Mouse (Mus musculus): ENCODE results near the gene Bnipl. TPM values are rescaled to one million over a fixed set of nuclear protein-coding genes. Genes with fewer than 3 reads are reported as not detected.

The Bnipl gene
- not detected in 2 replicates for polyA plus RNA-seq (2014; fragmentation: Nextera tagmentation; extraction: Ambion mirVana)

- Histone ChIP-seq H3K36me3 (ENCODE audit: control insufficient read depth, insufficient read depth, low read length) (peaks cover 5% of the 10 kb centered on the region; the same call in 1 of the 2 replicates), H3K27me3 (ENCODE audit: control insufficient read depth, insufficient read depth, low read length) (no peaks in the 10 kb centered on the region), H3K9ac (ENCODE audit: low read depth, low read length) (no peak within 1 kb of the TSS), H3K4me1 (ENCODE audit: control insufficient read depth, insufficient read depth, low read length) (no peaks in the 10 kb centered on the region), H3K4me2 (no peak within 1 kb of the TSS), H3K4me3 (ENCODE audit: low read depth, low read length) (no peak within 1 kb of the TSS), H3K27ac (ENCODE audit: low read depth, low read length) (no peak within 1 kb of the TSS), H3K9me3 (replicated peaks; ENCODE audit: control insufficient read depth, low read length) (no peaks in the 10 kb centered on the region)
- ATAC-seq (replicated peaks; ENCODE audit: insufficient number of reproducible peaks, low FRiP score, low TSS enrichment), result no peak
- 40% methylated on average over 7 of the region's 7 CpGs for WGBS (ENCODE audit: insufficient replicate concordance)
Observed at GRCm38 (mm10) chr3:95250783-95251424, at the start of gene Bnipl. Gene Bnipl, minus strand, starts transcription at chr3:95251193.

- WGBS (ENCODE audit: insufficient replicate concordance), result 61% methylated on average over 7 of the region's 7 CpGs
- ATAC-seq (replicated peaks; ENCODE audit: insufficient number of reproducible peaks, low FRiP score, low TSS enrichment), result no peak
- H3K4me3 ChIP-seq (ENCODE audit: low read depth, low read length), result no peak overlapping the region
Observed at GRCm38 (mm10) chr3:95298018-95298417, 47.0 kb upstream of the Bnipl start.

GRCm38 (mm10) chr3:95296103-95296469 lies 45.1 kb upstream of the Bnipl start:
- no peak overlapping the region for H3K4me3 ChIP-seq (ENCODE audit: low read depth, low read length)
- ATAC-seq (replicated peaks; ENCODE audit: insufficient number of reproducible peaks, low FRiP score, low TSS enrichment), result no peak
- H3K27ac ChIP-seq (ENCODE audit: low read depth, low read length), result no peak overlapping the region
- H3K27me3 ChIP-seq (ENCODE audit: control insufficient read depth, insufficient read depth, low read length), result no peaks in the 10 kb centered on the region
- H3K9me3 ChIP-seq (replicated peaks; ENCODE audit: control insufficient read depth, low read length), result no peaks in the 10 kb centered on the region
- 0 out of 2 replicates have a peak overlapping the region, but pooled peaks have one; percentile 6 for H3K4me2 ChIP-seq
- no peaks in the 10 kb centered on the region for H3K4me1 ChIP-seq (ENCODE audit: control insufficient read depth, insufficient read depth, low read length)
- peaks cover 8% of the 10 kb centered on the region for H3K36me3 ChIP-seq (ENCODE audit: control insufficient read depth, insufficient read depth, low read length)
- H3K9ac ChIP-seq (ENCODE audit: low read depth, low read length), result no peak overlapping the region
- WGBS (ENCODE audit: insufficient replicate concordance), result 13% methylated on average over 5 of the region's 5 CpGs

More at GRCm38 (mm10) chr3:95298018-95298417, 47.0 kb upstream of the Bnipl start:
- no peak overlapping the region for H3K9ac ChIP-seq (ENCODE audit: low read depth, low read length)
- H3K36me3 ChIP-seq (ENCODE audit: control insufficient read depth, insufficient read depth, low read length), result peaks cover 5% of the 10 kb centered on the region
- H3K4me2 ChIP-seq, result no peak overlapping the region
- H3K27ac ChIP-seq (ENCODE audit: low read depth, low read length), result no peak overlapping the region
- H3K4me1 ChIP-seq (ENCODE audit: control insufficient read depth, insufficient read depth, low read length), result no peaks in the 10 kb centered on the region
- H3K9me3 ChIP-seq (replicated peaks; ENCODE audit: control insufficient read depth, low read length), result no peaks in the 10 kb centered on the region
- no peaks in the 10 kb centered on the region for H3K27me3 ChIP-seq (ENCODE audit: control insufficient read depth, insufficient read depth, low read length)

DNA sequence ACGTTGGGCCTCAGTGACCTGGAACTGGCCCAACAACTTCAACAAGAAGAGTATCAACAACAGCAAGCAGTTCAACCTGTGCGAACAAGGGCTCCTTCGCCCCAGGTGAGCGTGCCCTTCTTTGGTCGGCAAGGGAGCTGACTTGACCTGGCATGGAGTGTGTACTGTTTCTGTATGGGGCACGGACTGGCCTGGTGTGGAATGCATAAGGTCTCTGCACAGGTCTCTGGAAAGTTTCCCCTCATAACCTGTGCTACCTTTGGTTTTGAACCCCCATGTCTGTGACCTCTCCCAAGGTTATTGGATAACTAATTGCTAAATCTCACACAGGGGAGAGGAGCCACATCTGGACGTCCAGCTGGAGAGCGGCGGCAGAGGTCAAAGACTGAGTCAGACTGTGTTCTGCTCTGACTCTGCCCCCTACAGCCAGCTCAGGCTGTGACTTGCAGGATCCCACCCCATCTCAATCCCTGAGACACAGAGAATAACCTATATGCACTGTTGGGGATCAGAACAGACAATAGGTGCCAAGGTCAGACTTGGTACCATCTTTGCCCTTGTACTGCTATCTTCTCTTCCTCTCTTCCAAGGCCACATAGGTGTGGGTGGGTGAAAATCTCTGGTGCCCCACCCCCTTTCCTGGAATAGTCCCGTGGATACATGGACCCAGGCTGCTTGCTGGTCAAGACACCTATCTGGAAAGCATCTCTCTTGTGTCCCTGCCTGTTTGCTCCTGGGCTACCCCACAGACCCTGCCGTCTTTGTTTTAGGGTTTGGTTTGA lies 44.5 kb upstream of the Bnipl start:
- Histone ChIP-seq H3K4me2 (0 out of 2 replicates have a peak overlapping the region, but pooled peaks have one; percentile 6), H3K27ac (ENCODE audit: low read depth, low read length) (no peak overlapping the region), H3K27me3 (ENCODE audit: control insufficient read depth, insufficient read depth, low read length) (no peaks in the 10 kb centered on the region), H3K4me1 (ENCODE audit: control insufficient read depth, insufficient read depth, low read length) (no peaks in the 10 kb centered on the region), H3K9ac (ENCODE audit: low read depth, low read length) (no peak overlapping the region), H3K36me3 (ENCODE audit: control insufficient read depth, insufficient read depth, low read length) (peaks cover 8% of the 10 kb centered on the region), H3K9me3 (replicated peaks; ENCODE audit: control insufficient read depth, low read length) (no peaks in the 10 kb centered on the region), H3K4me3 (ENCODE audit: low read depth, low read length) (no peak overlapping the region)
- WGBS (ENCODE audit: insufficient replicate concordance), result 80% methylated on average over 11 of the region's 11 CpGs
- no peak for ATAC-seq (replicated peaks; ENCODE audit: insufficient number of reproducible peaks, low FRiP score, low TSS enrichment)

DNA sequence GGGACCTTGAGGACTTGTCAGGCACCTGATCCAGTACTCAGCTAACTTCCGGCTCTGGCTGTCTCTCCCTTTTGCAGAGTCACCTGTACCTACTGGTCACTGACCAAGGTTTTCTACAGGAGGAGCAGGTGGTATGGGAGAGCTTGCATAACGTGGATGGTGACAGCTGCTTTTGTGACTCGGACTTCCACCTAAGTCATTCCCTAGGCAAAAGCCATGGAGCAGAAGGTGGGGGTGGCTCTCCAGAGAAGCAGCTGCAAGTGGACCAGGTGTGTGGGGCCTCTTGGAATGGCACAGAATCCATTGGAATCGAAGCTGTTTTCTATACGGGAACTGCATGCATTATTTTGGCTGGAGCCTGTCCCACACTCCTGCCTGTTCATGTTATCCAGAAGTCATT lies 43.7 kb upstream of the Bnipl start:
- H3K4me3 ChIP-seq (ENCODE audit: low read depth, low read length), result no peak overlapping the region
- H3K36me3 ChIP-seq (ENCODE audit: control insufficient read depth, insufficient read depth, low read length), result peaks cover 9% of the 10 kb centered on the region
- ATAC-seq (replicated peaks; ENCODE audit: insufficient number of reproducible peaks, low FRiP score, low TSS enrichment), result no peak
- no peak overlapping the region for H3K27ac ChIP-seq (ENCODE audit: low read depth, low read length)
- WGBS (ENCODE audit: insufficient replicate concordance), result 78% methylated on average over 5 of the region's 5 CpGs
- H3K4me2 ChIP-seq, result no peak overlapping the region
- H3K4me1 ChIP-seq (ENCODE audit: control insufficient read depth, insufficient read depth, low read length), result no peaks in the 10 kb centered on the region
- no peak overlapping the region for H3K9ac ChIP-seq (ENCODE audit: low read depth, low read length)
- H3K9me3 ChIP-seq (replicated peaks; ENCODE audit: control insufficient read depth, low read length), result no peaks in the 10 kb centered on the region
- H3K27me3 ChIP-seq (ENCODE audit: control insufficient read depth, insufficient read depth, low read length), result no peaks in the 10 kb centered on the region

DNA sequence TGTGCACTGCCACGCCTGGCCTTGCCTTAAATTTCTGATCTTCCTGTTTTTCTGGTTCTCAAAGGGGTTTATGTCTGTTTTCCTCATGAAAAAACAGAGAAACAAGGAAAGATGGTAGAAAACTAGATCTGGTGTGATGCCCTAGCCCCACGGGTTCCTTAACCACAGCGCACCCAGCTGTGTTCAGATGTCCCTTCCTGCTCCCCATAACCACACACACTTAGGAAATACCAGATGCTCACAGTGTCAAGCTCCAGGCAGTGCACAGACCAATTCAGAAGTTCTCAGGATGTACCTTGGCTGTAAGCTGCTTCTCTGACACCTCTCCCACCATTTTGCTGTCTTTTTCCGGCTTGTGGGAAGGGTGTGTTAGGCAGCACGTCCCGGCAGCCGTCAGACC lies 43.3 kb upstream of the Bnipl start:
- ATAC-seq (replicated peaks; ENCODE audit: insufficient number of reproducible peaks, low FRiP score, low TSS enrichment), result no peak
- H3K36me3 ChIP-seq (ENCODE audit: control insufficient read depth, insufficient read depth, low read length), result peaks cover 10% of the 10 kb centered on the region
- 83% methylated on average over 7 of the region's 7 CpGs for WGBS (ENCODE audit: insufficient replicate concordance)

DNA sequence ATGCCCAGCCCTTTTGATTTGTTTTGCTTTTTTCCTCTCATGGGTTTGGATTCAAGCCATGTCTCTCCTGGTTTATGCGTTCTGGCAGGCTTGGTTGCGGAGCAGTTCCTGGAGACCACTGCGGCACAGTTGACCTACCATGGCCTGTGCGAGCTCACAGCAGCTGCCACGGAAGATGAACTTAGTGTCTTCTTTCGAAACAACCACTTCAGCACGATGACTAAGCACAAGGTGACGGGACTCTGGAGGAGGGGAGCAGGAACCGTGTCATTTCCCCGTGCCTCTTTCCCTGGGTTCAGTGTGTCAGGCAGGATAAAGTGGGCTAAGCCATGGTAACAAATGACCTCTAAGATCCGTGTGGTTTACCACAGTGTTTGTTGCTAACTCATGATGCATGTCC lies 42.5 kb upstream of the Bnipl start:
- Histone ChIP-seq H3K4me2 (no peak overlapping the region), H3K4me1 (ENCODE audit: control insufficient read depth, insufficient read depth, low read length) (no peaks in the 10 kb centered on the region), H3K27me3 (ENCODE audit: control insufficient read depth, insufficient read depth, low read length) (no peaks in the 10 kb centered on the region), H3K9ac (ENCODE audit: low read depth, low read length) (no peak overlapping the region), H3K27ac (ENCODE audit: low read depth, low read length) (no peak overlapping the region), H3K9me3 (replicated peaks; ENCODE audit: control insufficient read depth, low read length) (no peaks in the 10 kb centered on the region), H3K4me3 (ENCODE audit: low read depth, low read length) (no peak overlapping the region), H3K36me3 (ENCODE audit: control insufficient read depth, insufficient read depth, low read length) (peaks cover 12% of the 10 kb centered on the region)
- WGBS (ENCODE audit: insufficient replicate concordance), result 74% methylated on average over 11 of the region's 11 CpGs
- no peak for ATAC-seq (replicated peaks; ENCODE audit: insufficient number of reproducible peaks, low FRiP score, low TSS enrichment)

More for the DNA sequence above, 43.3 kb upstream of the Bnipl start:
- Histone ChIP-seq H3K4me2 (no peak overlapping the region), H3K9me3 (replicated peaks; ENCODE audit: control insufficient read depth, low read length) (no peaks in the 10 kb centered on the region), H3K4me3 (ENCODE audit: low read depth, low read length) (no peak overlapping the region), H3K27me3 (ENCODE audit: control insufficient read depth, insufficient read depth, low read length) (no peaks in the 10 kb centered on the region), H3K9ac (ENCODE audit: low read depth, low read length) (no peak overlapping the region), H3K27ac (ENCODE audit: low read depth, low read length) (no peak overlapping the region), H3K4me1 (ENCODE audit: control insufficient read depth, insufficient read depth, low read length) (no peaks in the 10 kb centered on the region)

DNA sequence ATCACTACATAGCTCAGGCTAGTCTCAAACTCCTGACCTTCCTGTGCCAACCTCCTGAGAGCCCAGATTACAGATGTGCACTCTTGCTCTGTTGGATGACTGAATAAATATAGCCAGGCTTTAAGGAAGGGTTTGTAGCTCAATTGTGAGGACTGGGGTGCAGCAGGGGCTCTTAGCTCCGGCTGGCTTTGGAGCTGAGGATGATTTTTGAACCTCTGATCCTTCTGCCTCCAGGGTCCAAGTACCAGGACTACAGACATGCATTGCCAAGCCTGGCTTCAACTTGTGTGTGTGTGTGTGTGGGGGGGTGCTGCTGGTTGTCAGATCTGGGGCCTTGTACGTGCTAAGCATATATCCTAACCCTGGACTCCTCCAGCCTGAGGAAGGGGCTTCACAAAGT lies 41.9 kb upstream of the Bnipl start:
- WGBS (ENCODE audit: insufficient replicate concordance), result 87% methylated on average over 2 of the region's 2 CpGs
- Histone ChIP-seq H3K27ac (ENCODE audit: low read depth, low read length) (0 out of 2 replicates have a peak overlapping the region, but pooled peaks have one; percentile 35), H3K36me3 (ENCODE audit: control insufficient read depth, insufficient read depth, low read length) (peaks cover 17% of the 10 kb centered on the region), H3K9ac (ENCODE audit: low read depth, low read length) (no peak overlapping the region), H3K4me2 (no peak overlapping the region), H3K4me3 (ENCODE audit: low read depth, low read length) (no peak overlapping the region), H3K27me3 (ENCODE audit: control insufficient read depth, insufficient read depth, low read length) (no peaks in the 10 kb centered on the region), H3K9me3 (replicated peaks; ENCODE audit: control insufficient read depth, low read length) (no peaks in the 10 kb centered on the region), H3K4me1 (ENCODE audit: control insufficient read depth, insufficient read depth, low read length) (no peaks in the 10 kb centered on the region)
- ATAC-seq (replicated peaks; ENCODE audit: insufficient number of reproducible peaks, low FRiP score, low TSS enrichment), result no peak
